Mouse (Mus musculus): ENCODE measurements around the gene Bclaf3. TPM values are rescaled to one million over a fixed set of nuclear protein-coding genes. Genes with fewer than 3 reads are reported as not detected.

The Bclaf3 gene
- polyA plus RNA-seq, 1 experiment from 2014 or later = 10.3 TPM

- no peaks in the 10 kb centered on the region for H3K36me3 ChIP-seq
- no peaks in the 10 kb centered on the region for H3K27me3 ChIP-seq
- H3K4me3 ChIP-seq = peak overlapping the region; percentile 72
- H3K4me1 ChIP-seq (replicated peaks) = peaks cover 5% of the 10 kb centered on the region
- WGBS = 16% methylated on average over 45 of the region's 56 CpGs
- H3K27ac ChIP-seq = peak overlapping the region; percentile 77
- peak overlapping the region; percentile 73 for H3K9ac ChIP-seq
- no peaks in the 10 kb centered on the region for H3K9me3 ChIP-seq (replicated peaks)
- peak; percentile 58 for ATAC-seq (replicated peaks; ENCODE audit: insufficient number of reproducible peaks, insufficient read depth, low FRiP score, low read depth)
- H3K4me2 ChIP-seq = peak overlapping the region; percentile 86
These were observed 101.4 kb downstream of the Bclaf3 start for GRCm38 (mm10) chrX:159627588-159628566.

GRCm38 (mm10) chrX:159628629-159629028, 102.1 kb downstream of the Bclaf3 start:
- Histone ChIP-seq H3K9ac (no peak overlapping the region), H3K27ac (no peak overlapping the region), H3K36me3 (no peaks in the 10 kb centered on the region), H3K4me3 (peak overlapping the region; percentile 72), H3K27me3 (no peaks in the 10 kb centered on the region), H3K4me1 (replicated peaks) (peaks cover 5% of the 10 kb centered on the region), H3K4me2 (peak overlapping the region; percentile 86), H3K9me3 (replicated peaks) (no peaks in the 10 kb centered on the region)
- 33% methylated on average over 4 of the region's 4 CpGs for WGBS
- ATAC-seq (replicated peaks; ENCODE audit: insufficient number of reproducible peaks, insufficient read depth, low FRiP score, low read depth) = no peak

GRCm38 (mm10) chrX:159629203-159629602, 102.7 kb downstream of the Bclaf3 start:
- no peak for ATAC-seq (replicated peaks; ENCODE audit: insufficient number of reproducible peaks, insufficient read depth, low FRiP score, low read depth)
- Histone ChIP-seq H3K4me3 (peak overlapping the region; percentile 72; the same call in 1 of the 2 replicates), H3K9ac (no peak overlapping the region), H3K27me3 (no peaks in the 10 kb centered on the region), H3K9me3 (replicated peaks) (no peaks in the 10 kb centered on the region), H3K4me2 (peak overlapping the region; percentile 86; the same call in 1 of the 2 replicates), H3K36me3 (no peaks in the 10 kb centered on the region), H3K27ac (no peak overlapping the region), H3K4me1 (replicated peaks) (peaks cover 5% of the 10 kb centered on the region)
- 41% methylated on average over 2 of the region's 2 CpGs for WGBS

- no peaks in the 10 kb centered on the region for H3K4me1 ChIP-seq (replicated peaks)
- no peak overlapping the region for H3K4me3 ChIP-seq
- no peak overlapping the region for H3K27ac ChIP-seq
- 79% methylated on average over 4 of the region's 4 CpGs for WGBS
- no peak overlapping the region for H3K9ac ChIP-seq
- H3K27me3 ChIP-seq = no peaks in the 10 kb centered on the region
- H3K9me3 ChIP-seq (replicated peaks) = no peaks in the 10 kb centered on the region
- H3K4me2 ChIP-seq = no peak overlapping the region
- H3K36me3 ChIP-seq = no peaks in the 10 kb centered on the region
- no peak for ATAC-seq (replicated peaks; ENCODE audit: insufficient number of reproducible peaks, insufficient read depth, low FRiP score, low read depth)
These were observed 112.2 kb downstream of the Bclaf3 start for GRCm38 (mm10) chrX:159638500-159639227.

GRCm38 (mm10) chrX:159639991-159640390, 113.5 kb downstream of the Bclaf3 start:
- no peaks in the 10 kb centered on the region for H3K4me1 ChIP-seq (replicated peaks)
- no peak overlapping the region for H3K4me3 ChIP-seq
- ATAC-seq (replicated peaks; ENCODE audit: insufficient number of reproducible peaks, insufficient read depth, low FRiP score, low read depth) = no peak
- no peak overlapping the region for H3K9ac ChIP-seq
- H3K36me3 ChIP-seq = no peaks in the 10 kb centered on the region
- H3K4me2 ChIP-seq = no peak overlapping the region
- no peaks in the 10 kb centered on the region for H3K9me3 ChIP-seq (replicated peaks)
- no peak overlapping the region for H3K27ac ChIP-seq
- WGBS = 43% methylated on average over 4 of the region's 4 CpGs
- no peaks in the 10 kb centered on the region for H3K27me3 ChIP-seq

Other genes with a start within 250 kb of the Bclaf3 start
- gene Eif1ax, start 154.5 kb upstream of the Bclaf3 start, polyA plus RNA-seq (2015; fragmentation: Nextera tagmentation; extraction: Ambion mirVana) = 87.9 and 99.8 TPM in 2 replicates
- gene Map7d2, start 112.1 kb upstream of the Bclaf3 start, polyA plus RNA-seq (2015; fragmentation: Nextera tagmentation; extraction: Ambion mirVana) = 0.52 and 0.76 TPM in 2 replicates
- 128 and 154 TPM in 2 replicates for gene Sh3kbp1, start 100.6 kb downstream of the Bclaf3 start, polyA plus RNA-seq (2015; fragmentation: Nextera tagmentation; extraction: Ambion mirVana)